Mouse (Mus musculus) embryonic stem cell, embryonic (primary cell): Measurements from ENCODE around the gene Sat2.

Experiments used
- CTCF ChIA-PET, 4 experiments: fragments of 300-600 bp in 2 of 4; fragments of 350-600 bp in 2 of 4; sonication (Branson Sonifier 250); formaldehyde crosslinking; loops; one replicate each; lab custom pipeline; 2022; ENCODE audit warnings: inconsistent platforms in 2 of 4; lab: Charles Lee
- POLR2A ChIA-PET, 4 experiments: fragments of 300-600 bp in 2 of 4; fragments of 350-600 bp in 2 of 4; sonication (Branson Sonifier 250); formaldehyde crosslinking; loops; one replicate each; lab custom pipeline; 2022; ENCODE audit warnings: antibody characterized with exemption in 4 of 4, inconsistent platforms in 1 of 4; lab: Charles Lee

The Sat2 gene

DNA sequence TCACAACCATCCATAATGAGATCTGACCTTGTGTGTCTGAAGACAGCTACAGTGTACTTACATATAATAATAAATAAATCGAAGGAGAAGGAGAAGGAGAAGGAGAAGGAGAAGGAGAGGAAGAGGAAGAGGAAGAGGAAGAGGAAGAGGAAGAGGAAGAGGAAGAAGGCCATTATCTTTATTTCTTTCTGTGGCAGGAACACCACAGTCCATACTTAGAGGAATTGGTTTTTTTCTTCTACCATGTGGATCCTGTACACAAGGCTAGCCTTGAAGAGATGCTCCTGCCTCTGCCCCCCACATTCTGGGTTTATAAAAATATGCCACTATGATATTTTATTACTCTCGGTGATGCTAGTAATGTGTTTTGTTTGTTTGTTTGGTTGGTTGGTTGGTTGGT, 15.0 kb upstream of the Sat2 start:
- ChIA-PET POLR2A (interaction anchor here in 2 of 4 experiments (1.4 to 16.3 kb wide), 5 partner anchors 12 to 60 kb away, joined by 4 to 500 read pairs (median 8); partner anchors contain the start of genes Trp53 (in 2 of the 2), Wrap53 (in 2 of the 2) and Fxr2 (in 1 of the 2)), CTCF (interaction anchor here in 1 of 4 experiments (1.5 kb wide), 1 partner anchor 27 kb away, joined by 4 read pairs; the partner anchor contains the start of genes Trp53 and Wrap53)

- ChIA-PET CTCF (interaction anchor here in 3 of 4 experiments (0.6 to 2.3 kb wide), 4 partner anchors 22 to 79 kb away, joined by 3 to 10 read pairs (median 4); partner anchors contain the start of genes Trp53 (in 1 of the 3) and Wrap53 (in 1 of the 3)), POLR2A (interaction anchor here in 3 of 4 experiments (0.6 to 16.3 kb wide), 14 partner anchors 8 to 823 kb away, joined by 3 to 500 read pairs (median 5); partner anchors contain the start of genes Trp53 (in 3 of the 3), Wrap53 (in 3 of the 3) and Eif5a (in 1 of the 3))
Observed at GRCm38 (mm10) chr11:69608525-69608924, 13.3 kb upstream of the Sat2 start.

GRCm38 (mm10) chr11:69609416-69609815, 12.4 kb upstream of the Sat2 start:
- ChIA-PET POLR2A (interaction anchor here in 3 of 4 experiments (0.7 to 16.3 kb wide), 14 partner anchors 9 to 824 kb away, joined by 3 to 500 read pairs (median 5); partner anchors contain the start of genes Trp53 (in 3 of the 3), Wrap53 (in 3 of the 3) and Eif5a (in 1 of the 3)), CTCF (interaction anchor here in 2 of 4 experiments (0.6 to 2.3 kb wide), 2 partner anchors 30 to 31 kb away, joined by 3 to 10 read pairs; partner anchors contain the start of genes Trp53 (in 1 of the 2) and Wrap53 (in 1 of the 2))

GRCm38 (mm10) chr11:69610899-69611298, 10.9 kb upstream of the Sat2 start:
- CTCF ChIA-PET = interaction anchor here in 2 of 4 experiments (0.7 to 1.4 kb wide), 4 partner anchors 53 to 1023 kb away, joined by 3 to 5 read pairs (median 4); no protein-coding TSS in a partner anchor
- POLR2A ChIA-PET = interaction anchor here in 2 of 4 experiments (0.6 to 16.3 kb wide), 8 partner anchors 11 to 174 kb away, joined by 3 to 500 read pairs (median 11); partner anchors contain the start of genes Trp53 (in 2 of the 2), Wrap53 (in 2 of the 2) and Sat2 (in 1 of the 2)

- POLR2A ChIA-PET = interaction anchor here (0.6 to 9.5 kb wide), 37 partner anchors 8 to 216 kb away, joined by 3 to 97 read pairs (median 4); partner anchors contain the start of genes Trp53 (in 4 of the 4), Wrap53 (in 4 of the 4), Atp1b2 (in 3 of the 4) and Fxr2 (in 2 of the 4)
Observed at GRCm38 (mm10) chr11:69613553-69614256, 8.1 kb upstream of the Sat2 start.

DNA sequence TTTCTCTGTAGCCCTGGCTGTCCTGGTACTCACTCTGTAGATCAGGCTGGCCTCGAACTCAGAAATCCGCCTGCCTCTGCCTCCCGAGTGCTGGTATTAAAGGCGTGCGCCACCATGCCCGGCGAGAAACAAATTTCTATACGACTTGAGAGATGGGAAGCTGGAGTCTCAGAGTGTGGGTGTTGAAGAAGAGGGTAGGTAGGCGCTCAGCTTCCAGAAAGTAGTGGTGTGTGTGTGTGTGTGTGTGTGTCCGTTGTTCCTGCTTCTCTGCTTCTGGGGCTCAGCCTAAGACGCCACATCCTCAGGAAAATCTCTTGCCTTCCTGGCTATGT, 7.6 kb upstream of the Sat2 start:
- ChIA-PET POLR2A (interaction anchor here (0.6 to 9.5 kb wide), 34 partner anchors 8 to 203 kb away, joined by 3 to 97 read pairs (median 5); partner anchors contain the start of genes Trp53 (in 4 of the 4), Wrap53 (in 4 of the 4), Atp1b2 (in 3 of the 4) and Fxr2 (in 2 of the 4)), CTCF (interaction anchor here (0.6 to 2.6 kb wide), 44 partner anchors 10 to 1495 kb away, joined by 3 to 23 read pairs (median 4); partner anchors contain the start of genes Trp53 (in 3 of the 4), Wrap53 (in 3 of the 4), Dnah2 (in 1 of the 4) and Fxr2 (in 1 of the 4))

More at GRCm38 (mm10) chr11:69613553-69614256, 8.1 kb upstream of the Sat2 start:
- CTCF ChIA-PET = interaction anchor here (0.5 to 2.6 kb wide), 50 partner anchors 11 to 1496 kb away, joined by 3 to 23 read pairs (median 4); partner anchors contain the start of genes Trp53 (in 4 of the 4), Wrap53 (in 4 of the 4), Dnah2 (in 1 of the 4) and Fxr2 (in 1 of the 4)

- CTCF ChIA-PET = interaction anchor here (0.5 to 2.2 kb wide), 20 partner anchors 12 to 166 kb away, joined by 3 to 15 read pairs (median 3); partner anchors contain the start of genes Trp53 (in 2 of the 4), Wrap53 (in 2 of the 4) and Fxr2 (in 1 of the 4)
- POLR2A ChIA-PET = interaction anchor here (0.6 to 9.5 kb wide), 16 partner anchors 11 to 94 kb away, joined by 3 to 97 read pairs (median 4); partner anchors contain the start of genes Trp53 (in 3 of the 4), Wrap53 (in 3 of the 4), Atp1b2 (in 2 of the 4) and Fxr2 (in 1 of the 4)
Observed at GRCm38 (mm10) chr11:69616781-69617180, 5.0 kb upstream of the Sat2 start.

- ChIA-PET CTCF (interaction anchor here in 2 of 4 experiments (0.6 to 2.0 kb wide), 2 partner anchors 10 to 343 kb away, joined by 3 to 15 read pairs; no protein-coding TSS in a partner anchor), POLR2A (interaction anchor here in 3 of 4 experiments (0.6 to 9.5 kb wide), 9 partner anchors 13 to 290 kb away, joined by 3 to 97 read pairs (median 4); partner anchors contain the start of genes Trp53 (in 2 of the 3), Wrap53 (in 2 of the 3) and Atp1b2 (in 1 of the 3))
Observed at GRCm38 (mm10) chr11:69617805-69618204, 4.0 kb upstream of the Sat2 start, which contains the start of gene Shbg. Gene Shbg, minus strand, starts transcription at chr11:69617905.

- POLR2A ChIA-PET = interaction anchor here in 3 of 4 experiments (0.7 to 9.5 kb wide), 10 partner anchors 8 to 91 kb away, joined by 3 to 97 read pairs (median 4); partner anchors contain the start of genes Trp53 (in 2 of the 3) and Wrap53 (in 2 of the 3)
- CTCF ChIA-PET = interaction anchor here in 3 of 4 experiments (0.6 to 1.5 kb wide), 8 partner anchors 8 to 91 kb away, joined by 3 to 10 read pairs (median 4); no protein-coding TSS in a partner anchor
Observed at GRCm38 (mm10) chr11:69620394-69621081, 1.3 kb upstream of the Sat2 start.

DNA sequence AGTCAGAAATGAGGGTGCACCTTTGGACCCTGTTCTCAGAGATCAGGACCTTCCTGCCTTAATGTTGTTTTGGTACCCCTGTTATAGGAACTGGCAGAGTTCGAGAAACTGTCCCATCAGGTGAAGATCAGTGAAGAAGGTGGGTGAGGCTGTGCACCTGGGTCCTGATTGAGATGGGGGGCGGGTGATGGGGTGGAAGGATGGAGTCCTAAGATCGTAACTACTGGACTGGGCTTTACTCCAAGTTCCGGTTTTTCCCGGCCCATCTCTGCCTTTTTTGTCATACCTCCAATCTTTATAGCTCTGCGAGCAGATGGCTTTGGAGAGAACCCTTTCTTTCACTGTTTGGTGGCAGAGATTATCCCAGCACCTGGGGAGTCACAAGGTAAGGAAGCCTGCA, 582 bp downstream of the Sat2 start:
- ChIA-PET CTCF (interaction anchor here (0.5 to 1.5 kb wide), 13 partner anchors 7 to 312 kb away, joined by 3 to 7 read pairs (median 4); partner anchors contain the start of genes Trp53 (in 2 of the 4), Wrap53 (in 2 of the 4) and Fxr2 (in 1 of the 4)), POLR2A (interaction anchor here in 3 of 4 experiments (0.6 to 2.4 kb wide), 31 partner anchors 8 to 1104 kb away, joined by 3 to 12 read pairs (median 4); partner anchors contain the start of genes Trp53 (in 3 of the 3), Wrap53 (in 3 of the 3), Atp1b2 (in 2 of the 3) and Sox15 (in 2 of the 3))

DNA sequence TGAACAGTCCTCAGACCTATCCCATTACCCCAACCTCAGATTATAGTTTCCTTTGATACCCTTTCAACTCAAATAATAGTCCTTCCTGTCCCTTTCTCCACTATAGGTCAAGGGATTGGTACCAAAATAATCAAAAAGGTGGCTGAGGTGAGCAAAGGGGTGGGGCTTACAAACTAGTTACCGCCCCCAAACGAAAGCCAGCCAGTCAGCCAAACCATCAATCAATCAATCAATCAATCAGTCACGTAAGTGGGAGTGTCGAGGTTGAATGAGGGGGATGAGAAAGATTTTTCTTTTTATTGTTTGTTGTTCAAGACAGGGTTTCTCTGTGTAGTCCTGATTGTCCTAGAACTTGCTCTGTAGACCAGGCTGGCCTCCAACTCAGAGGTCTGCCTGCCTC, 1.2 kb downstream of the Sat2 start:
- ChIA-PET POLR2A (interaction anchor here in 1 of 4 experiments (2.0 kb wide), 1 partner anchor 18 kb away, joined by 6 read pairs; the partner anchor contains the start of gene Atp1b2), CTCF (no interaction called here)

DNA sequence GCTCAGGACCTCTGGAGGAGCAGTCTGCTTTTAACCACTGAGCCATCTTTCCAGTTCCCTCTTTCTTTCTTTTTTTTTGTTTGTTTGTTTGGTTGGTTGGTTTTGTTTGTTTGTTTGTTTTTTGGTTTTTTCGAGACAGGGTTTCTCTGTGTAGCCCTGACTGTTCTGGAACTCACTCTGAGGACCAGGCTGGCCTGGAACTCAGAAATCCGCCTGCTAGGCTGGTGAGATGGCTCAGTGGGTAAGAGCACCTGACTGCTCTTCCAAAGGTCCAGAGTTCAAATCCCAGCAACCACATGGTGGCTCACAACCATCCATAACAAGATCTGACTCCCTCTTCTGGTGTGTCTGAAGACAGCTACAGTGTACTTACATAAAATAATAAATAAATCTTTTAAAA, 2.5 kb downstream of the Sat2 start:
- ChIA-PET POLR2A (interaction anchor here in 3 of 4 experiments (0.5 to 1.3 kb wide), 11 partner anchors 9 to 771 kb away, joined by 3 to 5 read pairs (median 3); partner anchors contain the start of gene Fxr2 (in 1 of the 3)), CTCF (interaction anchor here (0.6 to 1.0 kb wide), 7 partner anchors 9 to 324 kb away, joined by 3 to 4 read pairs (median 3); partner anchors contain the start of genes Fxr2 (in 1 of the 4) and Sox15 (in 1 of the 4))

GRCm38 (mm10) chr11:69628286-69628685, 6.5 kb downstream of the Sat2 start:
- POLR2A ChIA-PET = interaction anchor here in 3 of 4 experiments (0.6 to 1.3 kb wide), 24 partner anchors 12 to 272 kb away, joined by 3 to 11 read pairs (median 3); partner anchors contain the start of genes Atp1b2 (in 2 of the 3), 2810408A11Rik (in 1 of the 3), Neurl4 (in 1 of the 3) and Sox15 (in 1 of the 3)
- CTCF ChIA-PET = interaction anchor here (0.5 to 1.3 kb wide), 68 partner anchors 8 to 442 kb away, joined by 3 to 17 read pairs (median 4); partner anchors contain the start of genes Sox15 (in 3 of the 4), Trp53 (in 3 of the 4), Wrap53 (in 3 of the 4) and Mpdu1 (in 2 of the 4)

- CTCF ChIA-PET = interaction anchor here (0.6 to 2.2 kb wide), 28 partner anchors 8 to 319 kb away, joined by 3 to 31 read pairs (median 3); partner anchors contain the start of genes Sox15 (in 2 of the 4), Trp53 (in 2 of the 4), Wrap53 (in 2 of the 4) and Cntrob (in 1 of the 4)
- POLR2A ChIA-PET = interaction anchor here (0.5 to 20.2 kb wide), 33 partner anchors 8 to 260 kb away, joined by 3 to 223 read pairs (median 4); partner anchors contain the start of genes Sat2 (in 2 of the 4), Sox15 (in 2 of the 4), Trp53 (in 2 of the 4) and Wrap53 (in 2 of the 4)
Observed at GRCm38 (mm10) chr11:69629802-69630201, 8.0 kb downstream of the Sat2 start.
